Mouse (Mus musculus) ES-Bruce4 (cell line): Measurements from ENCODE around the gene Marveld1.

Experiments used
- CTCF ChIP-seq: IDR thresholded peaks from one replicate; pipeline ENCODE4 v1.8.1; 2011; ENCODE audit warnings: low read depth, low read length
- EP300 ChIP-seq: IDR thresholded peaks from 2 replicates; pipeline ENCODE4 v1.6.1; 2011; ENCODE audit warnings: low read depth, low read length; ENCODE audit not compliant: insufficient read depth
- POLR2A ChIP-seq: IDR thresholded peaks from one replicate; pipeline ENCODE4 v1.8.1; 2011; ENCODE audit warnings: low read length; ENCODE audit not compliant: insufficient read depth

- no peak for TF ChIP-seq POLR2A
- no peak for TF ChIP-seq CTCF
- no peak for TF ChIP-seq EP300
Observed at GRCm38 (mm10) chr19:42118596-42118995, 28.6 kb upstream of the Marveld1 start.
